Mouse (Mus musculus): Measurements from ENCODE around the gene Pgr. TPM values are rescaled to one million over a fixed set of nuclear protein-coding genes. Genes with fewer than 3 reads are reported as not detected.

The Pgr gene
- 0.29 TPM in 2 replicates for polyA plus RNA-seq (2016; fragmentation: Nextera tagmentation; extraction: Ambion mirVana)

DNA sequence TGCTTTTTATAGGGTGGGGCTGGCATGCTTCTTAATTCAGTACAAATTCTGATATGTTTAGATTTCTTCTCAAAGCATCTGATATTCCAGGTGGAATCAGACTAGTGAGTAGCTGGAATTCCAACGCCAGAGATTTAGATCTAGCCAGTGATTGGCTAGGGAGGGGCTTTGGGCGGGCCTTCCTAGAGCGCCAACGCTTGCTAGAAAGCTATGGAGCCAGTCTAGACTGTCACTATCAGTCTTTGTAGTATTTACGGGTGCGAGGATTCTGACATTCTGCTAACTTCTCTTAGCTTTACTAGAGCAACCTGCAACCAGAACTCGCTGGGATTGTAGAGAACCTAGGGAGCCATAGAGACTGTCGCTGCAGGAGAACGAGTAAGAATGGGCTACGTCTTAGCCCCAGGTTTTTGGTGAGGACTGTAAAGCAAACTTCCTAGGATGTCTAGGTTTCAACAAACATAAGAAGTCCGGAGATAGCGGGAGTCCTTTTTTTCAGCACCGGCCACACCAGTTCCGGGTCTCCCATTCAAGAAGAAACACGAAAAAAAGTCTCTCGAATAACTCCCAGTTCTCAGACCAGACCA is at the start of gene Pgr:
TSS of gene Pgr (plus strand) at position 218 of the 587 bp plus-strand sequence.
- Histone ChIP-seq H3K27ac (no peak within 1 kb of the TSS), H3K27me3 (peaks cover 50% of the 10 kb centered on the region), H3K4me1 (peaks cover 17% of the 10 kb centered on the region), H3K4me2 (peak within 1 kb of the TSS; percentile 96), H3K4me3 (replicated peaks) (peak within 1 kb of the TSS; percentile 66), H3K9me3 (no peaks in the 10 kb centered on the region), H3K9ac (peak within 1 kb of the TSS; percentile 56), H3K36me3 (replicated peaks) (no peaks in the 10 kb centered on the region)
- peak; percentile 45; the same call in 1 of the 2 replicates for ATAC-seq (ENCODE audit: low FRiP score)
- WGBS, result 1% methylated on average over 16 of the region's 16 CpGs

DNA sequence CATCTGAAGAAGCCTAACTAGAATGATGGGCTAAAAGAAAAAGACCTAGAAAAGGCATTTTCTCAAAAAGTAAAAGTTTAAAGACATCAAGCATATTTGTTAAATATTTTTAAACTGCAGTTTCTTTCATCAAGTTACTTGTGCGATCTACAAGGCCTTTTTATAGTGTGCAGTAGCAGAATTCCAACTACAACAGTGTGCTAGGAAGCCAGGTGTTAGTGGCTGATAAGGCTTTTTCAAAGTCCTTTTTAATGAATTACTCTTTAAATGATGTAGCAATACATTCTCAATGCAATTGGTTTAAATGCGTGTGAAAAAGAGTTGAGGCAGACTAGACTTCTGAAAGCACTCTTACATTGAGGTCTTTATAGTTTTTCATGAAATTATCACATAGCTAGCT is 42.2 kb upstream of the Pgr start:
- whole genome bisulfite sequencing, result 96% methylated on average over 2 of the region's 2 CpGs
- Histone ChIP-seq H3K27ac (no peak overlapping the region), H3K4me2 (no peak overlapping the region), H3K27me3 (no peaks in the 10 kb centered on the region), H3K4me3 (replicated peaks) (no peak overlapping the region), H3K36me3 (replicated peaks) (no peaks in the 10 kb centered on the region), H3K9me3 (no peaks in the 10 kb centered on the region), H3K9ac (no peak overlapping the region), H3K4me1 (no peaks in the 10 kb centered on the region)
- no peak for ATAC-seq (ENCODE audit: low FRiP score)

DNA sequence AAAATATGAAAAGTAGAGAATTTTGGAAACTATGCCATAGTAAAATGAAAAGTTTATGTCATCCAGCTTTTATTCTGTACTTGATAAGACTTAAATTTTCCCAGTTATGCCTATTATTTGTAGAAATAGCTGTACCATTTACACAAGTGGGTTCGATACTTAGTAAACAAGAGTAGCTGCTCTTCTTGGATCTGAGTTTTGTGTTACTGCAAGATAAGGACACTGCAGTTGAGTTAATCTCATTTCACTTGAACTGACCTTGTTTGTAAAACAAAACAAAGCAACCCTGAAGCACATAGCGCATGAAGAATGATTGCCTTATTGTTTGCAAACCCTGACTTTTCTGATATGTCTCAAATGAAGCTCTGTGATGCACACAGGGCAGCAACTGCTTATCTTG is 31.1 kb upstream of the Pgr start:
- no peaks in the 10 kb centered on the region for H3K9me3 ChIP-seq
- ATAC-seq (ENCODE audit: low FRiP score), result no peak
- no peak overlapping the region for H3K9ac ChIP-seq
- H3K36me3 ChIP-seq (replicated peaks), result no peaks in the 10 kb centered on the region
- H3K27ac ChIP-seq, result no peak overlapping the region
- no peak overlapping the region for H3K4me3 ChIP-seq (replicated peaks)
- H3K27me3 ChIP-seq, result no peaks in the 10 kb centered on the region
- H3K4me1 ChIP-seq, result no peaks in the 10 kb centered on the region
- H3K4me2 ChIP-seq, result no peak overlapping the region
- WGBS, result 87% methylated on average over 2 of the region's 2 CpGs

DNA sequence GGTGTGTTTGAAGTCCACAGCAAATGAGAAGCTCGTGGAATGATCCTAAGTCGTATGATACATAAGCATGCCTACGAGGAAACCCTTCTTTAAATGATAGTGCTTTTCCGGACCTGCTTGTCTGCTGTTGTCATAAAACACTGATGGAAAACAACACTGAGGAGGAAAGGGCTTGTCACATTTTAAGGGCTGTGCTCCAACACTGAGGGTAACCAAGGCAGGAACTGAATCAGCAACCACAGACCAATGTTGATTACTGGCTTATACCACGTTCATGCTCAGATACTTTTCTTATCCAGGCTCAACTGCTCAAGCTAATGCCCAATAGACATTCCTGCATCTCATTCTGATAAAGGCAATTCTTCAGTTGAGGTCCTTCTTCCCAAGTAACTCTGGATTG is 4.4 kb upstream of the Pgr start:
- Histone ChIP-seq H3K27me3 (peaks cover 19% of the 10 kb centered on the region), H3K4me1 (peaks cover 3% of the 10 kb centered on the region), H3K4me2 (no peak overlapping the region), H3K9ac (no peak overlapping the region), H3K4me3 (replicated peaks) (no peak overlapping the region), H3K9me3 (no peaks in the 10 kb centered on the region), H3K36me3 (replicated peaks) (no peaks in the 10 kb centered on the region), H3K27ac (no peak overlapping the region)
- 84% methylated on average over 5 of the region's 5 CpGs for WGBS
- no peak for ATAC-seq (ENCODE audit: low FRiP score)

DNA sequence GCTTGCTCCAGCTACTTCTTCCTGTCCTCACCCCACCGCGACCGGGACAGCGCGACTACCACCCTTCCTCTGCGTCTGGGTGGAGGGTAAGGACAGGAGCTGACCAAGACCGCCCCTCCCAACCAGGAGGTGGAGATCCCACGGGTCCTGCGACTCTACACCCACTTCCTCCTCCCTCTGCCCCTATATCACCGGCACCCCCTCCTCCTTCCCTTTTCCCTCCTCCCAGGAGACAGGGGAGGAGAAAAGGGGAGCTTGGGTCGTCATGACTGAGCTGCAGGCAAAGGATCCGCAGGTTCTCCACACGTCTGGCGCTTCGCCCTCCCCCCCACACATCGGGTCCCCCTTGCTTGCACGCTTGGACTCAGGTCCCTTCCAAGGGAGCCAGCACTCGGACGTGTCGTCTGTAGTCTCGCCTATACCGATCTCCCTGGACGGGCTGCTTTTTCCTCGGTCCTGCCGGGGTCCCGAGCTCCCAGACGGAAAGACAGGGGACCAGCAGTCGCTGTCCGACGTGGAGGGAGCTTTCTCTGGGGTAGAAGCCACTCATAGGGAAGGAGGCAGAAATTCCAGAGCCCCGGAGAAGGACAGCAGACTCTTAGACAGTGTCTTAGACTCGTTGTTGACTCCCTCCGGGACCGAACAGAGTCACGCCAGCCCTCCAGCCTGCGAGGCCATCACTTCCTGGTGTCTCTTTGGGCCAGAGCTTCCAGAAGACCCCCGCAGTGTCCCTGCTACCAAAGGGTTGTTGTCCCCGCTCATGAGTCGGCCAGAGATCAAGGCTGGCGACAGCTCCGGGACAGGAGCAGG is 775 bp downstream of the Pgr start:
- Histone ChIP-seq H3K27me3 (peaks cover 50% of the 10 kb centered on the region), H3K9ac (peak overlapping the region; percentile 56), H3K4me3 (replicated peaks) (peak overlapping the region; percentile 66), H3K36me3 (replicated peaks) (no peaks in the 10 kb centered on the region), H3K9me3 (no peaks in the 10 kb centered on the region), H3K27ac (no peak overlapping the region), H3K4me1 (peaks cover 17% of the 10 kb centered on the region), H3K4me2 (peak overlapping the region; percentile 96)
- WGBS, result under 1% methylated on average over 41 of the region's 41 CpGs
- ATAC-seq (ENCODE audit: low FRiP score), result peak; percentile 28

DNA sequence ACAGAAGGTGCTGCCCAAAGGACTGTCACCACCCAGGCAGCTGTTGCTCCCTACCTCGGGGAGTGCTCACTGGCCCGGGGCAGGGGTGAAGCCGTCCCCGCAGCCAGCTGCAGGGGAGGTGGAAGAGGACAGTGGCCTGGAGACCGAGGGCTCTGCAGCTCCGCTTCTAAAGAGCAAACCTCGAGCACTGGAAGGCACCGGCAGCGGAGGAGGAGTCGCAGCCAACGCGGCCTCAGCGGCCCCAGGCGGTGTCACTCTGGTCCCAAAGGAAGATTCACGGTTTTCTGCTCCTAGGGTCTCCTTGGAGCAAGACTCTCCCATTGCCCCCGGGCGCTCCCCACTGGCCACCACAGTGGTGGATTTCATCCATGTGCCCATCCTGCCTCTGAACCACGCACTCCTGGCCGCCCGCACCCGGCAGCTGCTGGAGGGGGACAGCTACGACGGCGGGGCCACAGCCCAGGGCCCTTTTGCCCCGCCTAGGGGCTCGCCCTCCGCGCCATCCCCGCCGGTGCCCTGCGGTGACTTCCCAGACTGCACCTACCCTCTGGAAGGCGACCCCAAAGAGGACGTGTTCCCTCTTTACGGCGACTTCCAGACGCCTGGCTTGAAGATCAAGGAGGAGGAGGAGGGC is 1.5 kb downstream of the Pgr start:
- Histone ChIP-seq H3K27ac (no peak overlapping the region), H3K9me3 (no peaks in the 10 kb centered on the region), H3K4me3 (replicated peaks) (peak overlapping the region; percentile 66), H3K36me3 (replicated peaks) (no peaks in the 10 kb centered on the region), H3K27me3 (peaks cover 50% of the 10 kb centered on the region), H3K4me1 (peaks cover 17% of the 10 kb centered on the region), H3K4me2 (peak overlapping the region; percentile 96), H3K9ac (peak overlapping the region; percentile 56)
- 0% methylated on average over 33 of the region's 36 CpGs for WGBS
- ATAC-seq (ENCODE audit: low FRiP score), result peak; percentile 52

DNA sequence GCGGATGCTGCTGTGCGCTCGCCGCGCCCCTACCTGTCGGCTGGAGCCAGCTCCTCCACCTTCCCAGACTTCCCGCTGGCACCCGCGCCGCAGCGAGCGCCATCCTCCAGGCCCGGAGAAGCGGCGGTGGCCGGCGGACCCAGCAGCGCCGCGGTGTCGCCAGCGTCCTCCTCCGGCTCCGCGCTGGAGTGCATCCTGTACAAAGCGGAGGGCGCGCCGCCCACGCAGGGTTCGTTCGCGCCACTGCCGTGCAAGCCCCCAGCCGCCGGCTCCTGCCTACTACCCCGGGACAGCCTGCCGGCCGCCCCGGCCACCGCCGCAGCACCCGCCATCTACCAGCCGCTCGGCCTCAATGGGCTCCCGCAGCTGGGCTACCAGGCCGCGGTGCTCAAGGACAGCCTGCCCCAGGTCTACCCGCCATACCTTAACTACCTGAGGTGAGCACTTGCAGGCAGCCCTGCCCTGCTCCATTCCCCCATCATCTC is 2.1 kb downstream of the Pgr start:
- no peaks in the 10 kb centered on the region for H3K9me3 ChIP-seq
- H3K4me1 ChIP-seq, result peaks cover 17% of the 10 kb centered on the region
- peaks cover 50% of the 10 kb centered on the region for H3K27me3 ChIP-seq
- H3K4me2 ChIP-seq, result peak overlapping the region; percentile 96
- H3K9ac ChIP-seq, result peak overlapping the region; percentile 56
- ATAC-seq (ENCODE audit: low FRiP score), result peak; percentile 84
- no peaks in the 10 kb centered on the region for H3K36me3 ChIP-seq (replicated peaks)
- under 1% methylated on average over 48 of the region's 49 CpGs for WGBS
- H3K27ac ChIP-seq, result no peak overlapping the region
- peak overlapping the region; percentile 66 for H3K4me3 ChIP-seq (replicated peaks)

DNA sequence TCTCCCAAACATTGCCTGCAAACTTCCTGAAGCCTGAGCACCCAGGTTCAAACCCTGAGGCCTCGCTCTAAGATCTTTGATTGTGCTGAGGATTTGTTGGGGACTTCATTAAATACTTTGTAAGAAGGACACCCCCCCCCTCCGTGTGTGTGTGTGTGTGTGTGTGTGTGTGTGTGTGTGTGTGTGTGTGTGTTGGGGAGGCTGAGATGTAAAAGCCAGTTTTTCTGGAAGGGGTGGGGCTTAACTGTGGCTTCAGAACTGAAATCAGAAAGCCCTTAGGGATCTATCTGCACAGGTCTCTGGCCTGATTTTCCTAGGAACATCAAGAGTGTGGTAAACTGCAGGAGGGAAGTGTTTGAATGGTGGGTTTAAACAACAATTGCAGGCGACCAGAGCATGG is 2.6 kb downstream of the Pgr start:
- no peaks in the 10 kb centered on the region for H3K36me3 ChIP-seq (replicated peaks)
- H3K9ac ChIP-seq, result no peak overlapping the region
- WGBS, result 26% methylated on average over 3 of the region's 3 CpGs
- peak overlapping the region; percentile 96 for H3K4me2 ChIP-seq
- H3K27ac ChIP-seq, result no peak overlapping the region
- H3K4me3 ChIP-seq (replicated peaks), result peak overlapping the region; percentile 66
- peaks cover 17% of the 10 kb centered on the region for H3K4me1 ChIP-seq
- no peak for ATAC-seq (ENCODE audit: low FRiP score)
- peaks cover 50% of the 10 kb centered on the region for H3K27me3 ChIP-seq
- no peaks in the 10 kb centered on the region for H3K9me3 ChIP-seq

DNA sequence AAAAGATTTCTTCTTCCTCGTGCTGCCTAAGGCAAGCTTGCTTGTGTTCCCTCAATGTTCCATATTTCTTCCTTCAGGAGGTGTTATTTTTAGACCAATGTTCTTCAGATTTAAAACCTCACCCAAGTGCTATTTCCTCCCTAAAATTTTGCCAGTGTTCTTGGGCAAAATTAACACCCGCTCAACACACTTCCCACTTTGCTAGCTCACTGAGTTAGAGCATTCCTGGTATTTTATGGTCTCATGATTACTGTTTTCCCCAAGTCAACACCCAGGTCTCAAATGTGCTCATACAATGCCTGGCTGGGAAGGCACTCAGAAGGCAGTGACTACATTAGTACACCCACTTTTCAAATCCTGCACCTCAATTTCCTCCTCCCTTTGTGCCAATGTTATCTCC is 27.9 kb downstream of the Pgr start:
- no peak for ATAC-seq (ENCODE audit: low FRiP score)
- Histone ChIP-seq H3K4me1 (no peaks in the 10 kb centered on the region), H3K4me2 (no peak overlapping the region), H3K27me3 (no peaks in the 10 kb centered on the region), H3K9me3 (no peaks in the 10 kb centered on the region), H3K36me3 (replicated peaks) (no peaks in the 10 kb centered on the region), H3K27ac (no peak overlapping the region), H3K4me3 (replicated peaks) (no peak overlapping the region), H3K9ac (no peak overlapping the region)
- WGBS, result 94% methylated on average over 2 of the region's 2 CpGs

DNA sequence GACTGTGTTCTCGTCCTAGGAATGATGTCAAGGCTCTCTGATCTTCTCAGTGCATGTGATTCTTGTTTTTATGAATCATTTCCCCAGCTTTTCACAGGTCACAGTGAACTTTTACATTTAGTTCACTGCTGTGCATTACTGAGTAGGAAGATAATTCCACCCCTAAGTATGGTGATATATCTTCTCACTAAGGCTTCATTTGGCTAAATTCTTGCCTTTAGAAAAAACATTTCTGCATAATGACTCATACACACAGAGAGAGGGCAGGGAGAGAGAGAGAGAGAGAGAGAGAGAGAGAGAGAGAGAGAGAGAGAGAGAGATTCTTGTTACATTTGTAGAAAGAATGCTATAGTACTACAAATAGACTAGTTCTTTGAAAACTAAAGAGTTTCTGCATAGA is 38.1 kb downstream of the Pgr start:
- no peaks in the 10 kb centered on the region for H3K4me1 ChIP-seq
- H3K4me3 ChIP-seq (replicated peaks), result no peak overlapping the region
- no peaks in the 10 kb centered on the region for H3K9me3 ChIP-seq
- H3K27me3 ChIP-seq, result no peaks in the 10 kb centered on the region
- H3K9ac ChIP-seq, result no peak overlapping the region
- no peaks in the 10 kb centered on the region for H3K36me3 ChIP-seq (replicated peaks)
- WGBS, result 53% methylated on average over 1 of the region's 1 CpGs
- no peak for ATAC-seq (ENCODE audit: low FRiP score)
- no peak overlapping the region for H3K27ac ChIP-seq
- no peak overlapping the region for H3K4me2 ChIP-seq

DNA sequence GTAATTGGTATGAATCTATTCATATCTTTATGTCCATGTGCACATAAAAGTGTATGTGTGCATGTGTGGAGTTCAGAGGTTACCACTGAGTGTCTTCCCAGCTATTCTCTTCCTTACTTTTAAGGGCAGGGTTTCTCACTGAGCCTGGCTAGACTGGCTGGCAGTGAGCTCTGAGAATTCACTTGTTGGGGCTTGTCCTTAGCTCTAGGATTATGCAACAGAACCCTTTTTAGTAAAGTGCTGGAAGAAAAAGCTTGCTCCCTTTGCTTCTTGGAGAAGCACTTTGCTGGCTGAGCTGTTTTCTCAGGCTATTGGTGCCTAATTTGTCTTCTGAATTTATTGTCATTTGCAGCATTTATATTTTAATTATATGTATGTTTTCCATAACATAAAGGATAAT is 53.7 kb downstream of the Pgr start:
- Histone ChIP-seq H3K4me3 (replicated peaks) (no peak overlapping the region), H3K4me1 (no peaks in the 10 kb centered on the region), H3K4me2 (no peak overlapping the region), H3K27me3 (no peaks in the 10 kb centered on the region), H3K27ac (no peak overlapping the region), H3K9ac (no peak overlapping the region), H3K36me3 (replicated peaks) (no peaks in the 10 kb centered on the region), H3K9me3 (no peaks in the 10 kb centered on the region)
- no peak for ATAC-seq (ENCODE audit: low FRiP score)

DNA sequence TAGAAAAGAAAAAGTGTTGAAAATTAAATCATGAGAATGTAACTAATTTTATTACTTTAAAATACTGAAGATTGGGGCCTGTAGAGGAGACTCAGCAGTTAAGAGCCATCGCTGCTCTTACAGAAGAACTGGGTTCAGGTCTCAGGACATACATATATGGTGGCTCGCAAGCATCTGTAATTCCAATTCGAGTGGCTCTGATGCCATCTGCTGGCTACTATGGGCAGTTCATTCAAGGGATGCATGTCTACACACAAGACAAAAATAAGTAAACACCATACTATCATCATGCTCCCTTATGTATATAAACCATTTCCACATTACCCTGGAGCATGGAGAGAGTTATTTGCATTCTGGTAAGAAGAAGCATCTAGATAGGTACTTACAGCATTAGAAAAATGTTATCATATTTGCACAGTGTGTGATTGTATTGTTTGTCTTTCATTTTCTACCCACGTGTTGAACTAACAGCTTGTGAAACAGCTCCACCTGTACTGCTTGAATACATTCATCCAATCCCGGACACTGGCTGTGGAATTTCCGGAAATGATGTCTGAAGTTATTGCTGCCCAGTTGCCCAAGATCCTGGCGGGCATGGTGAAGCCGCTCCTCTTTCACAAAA is 65.0 kb downstream of the Pgr start:
- Histone ChIP-seq H3K27ac (no peak overlapping the region), H3K4me1 (no peaks in the 10 kb centered on the region), H3K9ac (no peak overlapping the region), H3K36me3 (replicated peaks) (no peaks in the 10 kb centered on the region), H3K4me2 (no peak overlapping the region), H3K4me3 (replicated peaks) (no peak overlapping the region), H3K9me3 (no peaks in the 10 kb centered on the region), H3K27me3 (no peaks in the 10 kb centered on the region)
- WGBS, result 70% methylated on average over 8 of the region's 8 CpGs
- peak; percentile 57; the same call in 1 of the 2 replicates for ATAC-seq (ENCODE audit: low FRiP score)

Measured in forebrain, embryonic 12.5 days (tissue).